Mouse (Mus musculus): ENCODE results near the gene Plxnb1.
A peak's percentile ranks its signal among the peaks of the same experiment; 100 is the strongest.

The Plxnb1 gene

DNA sequence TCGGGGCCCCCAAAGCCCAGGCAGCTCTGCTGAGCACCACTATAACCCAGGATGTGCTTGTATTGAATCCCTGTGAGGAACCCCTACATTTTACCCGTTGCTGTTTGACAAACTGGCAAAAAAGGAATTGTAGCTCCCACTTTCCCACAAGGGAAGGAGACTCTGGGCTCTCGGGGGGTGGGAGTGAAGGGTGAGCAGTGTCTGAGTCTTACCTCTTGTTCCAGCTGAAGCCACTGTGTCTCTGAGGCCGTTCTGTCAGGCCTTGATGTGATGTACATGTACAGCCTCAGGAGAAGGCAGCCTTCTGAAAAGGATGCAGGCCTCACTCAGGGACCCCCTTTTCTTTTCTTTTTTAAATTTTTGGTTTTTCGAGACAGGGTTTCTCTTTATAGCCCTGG is 34.3 kb upstream of the Plxnb1 start:
- no peak for DNase-seq (ENCODE audit: low spot score in 2 of 2)

DNA sequence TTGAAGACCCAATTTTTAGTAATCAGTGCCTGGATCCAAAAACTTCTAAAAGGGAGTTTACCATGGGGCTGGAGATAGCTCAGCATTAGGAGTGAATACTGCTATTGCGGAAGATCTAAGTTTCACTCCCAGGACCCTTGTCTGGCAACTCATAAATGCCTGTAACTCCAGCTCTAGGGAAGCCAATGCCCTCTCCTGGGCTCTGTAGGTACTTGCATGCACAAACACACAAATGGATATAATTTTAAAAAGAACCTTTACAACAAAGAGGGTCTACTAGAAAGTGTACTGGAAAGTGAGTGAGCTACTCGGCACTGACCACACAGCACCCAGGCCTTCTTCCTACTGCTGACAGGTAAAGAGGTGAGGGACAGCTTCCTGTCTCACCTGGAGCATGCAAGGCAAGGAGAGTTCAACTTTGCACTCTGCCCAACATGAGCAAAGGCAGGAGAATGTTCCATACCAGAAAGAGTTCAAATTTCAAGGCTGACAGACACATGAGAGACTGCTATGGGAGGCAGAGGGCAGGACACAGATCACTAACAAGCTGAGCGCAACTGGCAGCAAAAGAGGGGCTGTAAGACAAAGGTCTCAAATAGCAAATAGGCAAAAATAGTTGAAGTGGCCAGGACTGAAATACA is 27.0 kb upstream of the Plxnb1 start:
- no peak for DNase-seq (ENCODE audit: low spot score in 2 of 2)

DNA sequence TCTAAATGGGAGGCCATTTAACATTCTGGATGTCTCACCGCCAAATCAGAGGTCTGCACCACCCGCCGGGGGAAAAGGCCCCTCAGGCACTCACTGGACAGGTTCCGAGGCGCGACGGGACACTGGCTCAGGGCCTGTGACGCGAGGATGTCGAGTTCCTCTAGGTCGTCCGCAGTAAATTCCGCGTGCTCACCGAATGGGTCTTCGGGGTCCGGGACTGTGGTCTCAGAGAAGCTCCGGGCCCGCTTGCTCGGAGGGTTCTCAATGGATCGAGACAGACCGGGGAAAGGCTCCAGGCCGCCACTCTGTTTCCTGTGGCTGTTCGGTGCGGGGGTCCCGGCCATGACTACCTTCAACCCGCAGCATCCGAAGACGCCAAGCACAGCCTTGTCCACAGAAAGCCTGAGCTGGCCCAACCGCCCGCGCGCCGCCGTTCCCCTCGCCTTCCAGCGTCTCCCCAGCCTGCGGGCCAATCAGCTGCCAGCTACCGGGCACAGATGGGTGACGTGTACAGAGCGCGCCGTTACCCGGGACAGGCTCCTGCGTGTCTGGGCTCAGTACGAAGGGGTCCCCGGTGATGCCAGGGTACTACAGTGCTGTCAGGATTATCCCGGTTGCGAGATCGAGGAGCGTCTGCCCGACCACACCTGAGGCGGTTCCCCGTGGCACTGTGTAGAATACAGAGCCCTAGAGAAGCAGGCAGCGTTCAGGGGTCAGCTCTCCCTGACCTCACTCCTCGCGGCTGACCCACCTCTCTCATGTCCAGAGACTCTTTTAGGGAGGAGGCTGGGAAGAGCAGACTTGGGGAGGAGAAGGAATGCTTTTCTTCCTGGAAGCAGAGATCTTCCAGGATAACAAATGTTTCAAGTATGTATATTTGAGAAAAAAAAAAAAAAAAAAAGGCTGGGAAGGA is 21.3 kb upstream of the Plxnb1 start, which contains the start of gene Atrip:
Gene Atrip (minus strand): TSS at position 464 of the 913 bp plus-strand sequence.
- peak; percentile 89 to 91 for DNase-seq (ENCODE audit: low spot score in 2 of 2)

DNA sequence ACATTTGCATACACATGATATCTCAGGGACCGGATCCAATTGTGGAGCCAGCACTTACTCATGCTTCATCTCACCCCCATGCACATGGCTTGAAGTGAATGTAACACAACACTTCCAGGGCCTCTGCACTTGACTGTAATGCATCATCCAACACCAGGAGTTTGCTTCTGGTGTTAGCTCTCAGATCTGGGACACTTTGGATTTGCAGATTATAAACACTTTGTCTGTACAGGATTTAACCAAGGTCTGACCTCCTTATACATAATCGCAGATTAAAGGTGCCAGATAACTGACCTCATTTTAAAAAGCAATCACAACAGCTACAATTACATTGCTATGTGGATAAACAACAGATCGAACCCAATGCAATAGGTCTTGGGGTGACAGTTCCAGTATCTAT is 14.7 kb upstream of the Plxnb1 start:
- DNase-seq (ENCODE audit: low spot score in 2 of 2): no peak

DNA sequence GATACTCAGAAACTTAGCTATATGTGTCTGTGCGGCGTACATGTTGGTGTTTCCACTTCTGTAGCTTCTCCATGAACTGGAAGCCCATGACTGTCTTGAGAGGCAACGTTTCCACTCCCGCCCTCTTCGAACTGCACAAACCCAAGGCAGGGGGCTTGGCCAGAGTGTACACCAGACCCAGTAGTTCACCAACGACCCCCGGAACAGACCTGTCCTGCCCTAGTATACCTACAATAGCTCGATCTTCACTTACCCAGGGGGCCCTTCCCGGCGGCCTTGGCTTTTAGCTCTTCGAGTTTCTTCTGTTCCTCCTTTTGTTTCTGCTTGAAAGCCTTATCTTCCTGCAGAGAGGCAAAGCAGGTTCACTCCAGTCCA is 13.5 kb upstream of the Plxnb1 start:
- DNase-seq (ENCODE audit: low spot score in 2 of 2): no peak

DNA sequence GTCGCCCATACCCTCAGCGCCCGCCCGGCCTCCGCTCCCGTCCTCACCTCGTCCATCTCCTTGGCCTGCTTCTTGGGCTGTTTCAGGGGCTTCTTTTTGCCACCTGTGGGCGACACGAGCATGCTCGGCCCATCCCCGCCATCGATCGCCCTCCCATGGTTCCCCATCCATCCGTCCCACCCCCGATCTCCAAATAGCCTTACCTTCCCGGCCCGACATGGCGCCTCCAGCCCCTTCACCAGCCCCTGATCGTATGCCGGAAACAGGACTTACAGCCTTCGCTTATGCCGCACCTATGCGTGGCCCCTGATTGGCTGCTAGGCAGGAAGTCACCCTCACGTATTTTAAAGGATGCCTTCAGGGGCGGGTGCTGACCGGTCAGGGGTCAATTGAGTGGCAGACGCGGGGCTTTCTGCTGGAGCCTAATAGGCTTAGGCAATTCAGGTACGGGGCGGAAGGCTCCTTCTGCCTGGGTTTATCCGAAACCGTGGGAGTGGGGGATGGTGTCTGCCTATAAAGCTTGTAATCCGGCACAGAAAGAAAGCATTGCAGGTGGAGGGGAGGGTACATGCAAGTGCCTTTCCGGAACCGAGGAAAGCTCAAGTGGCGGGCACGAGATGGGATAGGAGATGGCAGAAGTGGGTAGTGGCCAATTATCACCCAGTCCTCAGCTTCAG is 12.9 kb upstream of the Plxnb1 start, which contains the start of the genes Ccdc51 and Tma7:
Gene Ccdc51 (plus strand): TSS at position 370 of the 677 bp plus-strand sequence.
Gene Tma7 (minus strand): TSS at position 464 of the 677 bp plus-strand sequence.
- DNase-seq (ENCODE audit: low spot score in 2 of 2): peak; percentile 92

DNA sequence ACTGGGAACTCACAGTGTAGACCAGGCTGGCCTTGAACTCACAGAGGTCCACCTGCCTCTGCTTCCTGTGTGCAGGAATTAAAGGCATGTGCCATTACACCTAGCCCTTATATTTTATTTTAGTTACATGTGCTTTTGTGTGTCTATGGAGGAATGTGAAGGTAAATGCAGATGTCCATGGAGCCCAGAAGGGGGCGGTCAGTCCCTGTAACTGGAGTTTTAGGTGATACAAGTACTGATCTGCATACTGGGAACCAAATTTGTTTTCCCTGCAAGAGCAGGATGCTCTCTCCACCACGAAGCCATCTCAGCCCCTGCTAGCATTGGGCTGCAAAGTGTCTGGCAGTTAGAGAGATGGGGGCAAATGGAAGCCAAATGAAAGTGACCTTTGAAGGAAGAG is 10.3 kb upstream of the Plxnb1 start:
- DNase-seq (ENCODE audit: low spot score in 2 of 2): no peak

DNA sequence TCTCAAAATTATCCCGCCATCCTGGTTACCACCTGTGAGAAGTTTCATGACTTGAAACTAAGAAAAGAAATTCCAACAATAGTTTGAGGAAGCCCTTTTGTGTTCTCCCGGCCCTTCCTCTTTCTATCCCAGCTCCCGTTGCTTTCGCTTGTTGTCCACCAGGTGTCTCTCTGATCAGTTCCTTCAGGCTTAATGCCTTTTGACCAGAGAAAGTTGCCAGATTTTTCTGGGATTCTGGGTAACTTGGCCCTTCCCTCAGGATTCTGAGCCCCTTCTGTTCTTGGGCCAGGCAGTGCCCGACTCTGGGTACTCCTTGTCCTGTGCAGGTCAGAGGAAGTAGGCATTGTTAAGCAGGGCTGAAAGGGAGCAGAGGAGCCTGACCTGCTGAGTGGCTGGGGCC is 7.2 kb upstream of the Plxnb1 start:
- DNase-seq (ENCODE audit: low spot score in 2 of 2): no peak

DNA sequence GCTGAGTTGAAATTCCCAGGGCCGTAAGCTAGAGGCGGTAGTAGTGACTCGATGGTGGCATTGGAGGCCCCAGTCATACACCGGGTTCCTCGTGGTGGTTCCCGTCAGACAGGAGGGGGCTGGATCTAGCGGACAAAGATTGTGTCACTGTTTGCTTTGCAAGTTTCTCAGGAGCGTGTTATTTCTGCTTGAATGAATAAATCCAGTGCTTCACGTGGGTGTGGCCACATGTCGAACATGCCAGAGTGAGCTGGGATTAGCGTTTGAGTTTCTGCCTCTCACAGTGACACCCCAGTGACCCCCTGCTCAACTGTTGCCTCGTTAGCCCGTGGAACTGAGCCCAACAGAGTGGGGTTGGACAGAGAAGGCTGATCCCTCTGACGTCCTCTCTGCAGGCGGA is 4.7 kb upstream of the Plxnb1 start:
- DNase-seq (ENCODE audit: low spot score in 2 of 2): no peak

DNA sequence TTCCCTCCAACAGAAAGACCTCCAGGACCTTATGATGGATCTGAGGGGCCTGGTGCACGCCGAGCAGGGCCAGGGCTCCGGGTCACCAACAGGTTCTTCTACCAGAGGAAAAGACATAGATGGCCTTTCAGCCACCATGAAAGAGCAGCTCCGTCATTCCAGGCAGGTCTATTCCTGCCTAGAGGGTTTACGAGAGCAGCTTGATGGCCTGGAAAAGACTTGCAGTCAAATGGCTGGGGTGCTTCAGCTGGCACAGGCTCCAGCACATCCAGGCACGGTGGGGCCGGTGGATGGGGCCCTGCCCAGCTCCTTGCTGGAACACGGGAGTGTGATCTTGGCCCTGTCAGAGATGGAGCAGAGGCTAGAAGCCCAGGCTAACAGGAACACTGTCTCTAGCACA is 3.4 kb upstream of the Plxnb1 start:
- no peak for DNase-seq (ENCODE audit: low spot score in 2 of 2)

DNA sequence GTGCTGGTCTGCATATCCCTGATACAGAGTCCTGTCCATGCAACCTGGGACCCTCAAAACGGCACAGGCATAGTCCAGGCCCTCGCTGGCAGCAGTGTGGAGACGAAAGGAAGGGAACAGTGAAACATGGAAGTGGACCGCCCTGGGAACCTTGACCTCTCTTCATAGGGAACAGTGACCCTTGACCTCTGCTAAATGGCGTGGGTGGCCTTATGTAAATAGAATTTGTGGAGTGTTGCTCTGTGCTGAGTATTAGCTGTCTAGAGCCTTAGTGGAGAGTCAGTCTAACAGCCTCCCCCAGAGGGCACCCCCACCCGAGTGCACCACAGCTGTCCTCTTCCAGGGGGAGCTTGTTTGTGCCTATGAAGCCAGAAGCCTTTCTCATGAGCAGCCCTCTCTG is 2.4 kb upstream of the Plxnb1 start:
- DNase-seq (ENCODE audit: low spot score in 2 of 2): no peak

DNA sequence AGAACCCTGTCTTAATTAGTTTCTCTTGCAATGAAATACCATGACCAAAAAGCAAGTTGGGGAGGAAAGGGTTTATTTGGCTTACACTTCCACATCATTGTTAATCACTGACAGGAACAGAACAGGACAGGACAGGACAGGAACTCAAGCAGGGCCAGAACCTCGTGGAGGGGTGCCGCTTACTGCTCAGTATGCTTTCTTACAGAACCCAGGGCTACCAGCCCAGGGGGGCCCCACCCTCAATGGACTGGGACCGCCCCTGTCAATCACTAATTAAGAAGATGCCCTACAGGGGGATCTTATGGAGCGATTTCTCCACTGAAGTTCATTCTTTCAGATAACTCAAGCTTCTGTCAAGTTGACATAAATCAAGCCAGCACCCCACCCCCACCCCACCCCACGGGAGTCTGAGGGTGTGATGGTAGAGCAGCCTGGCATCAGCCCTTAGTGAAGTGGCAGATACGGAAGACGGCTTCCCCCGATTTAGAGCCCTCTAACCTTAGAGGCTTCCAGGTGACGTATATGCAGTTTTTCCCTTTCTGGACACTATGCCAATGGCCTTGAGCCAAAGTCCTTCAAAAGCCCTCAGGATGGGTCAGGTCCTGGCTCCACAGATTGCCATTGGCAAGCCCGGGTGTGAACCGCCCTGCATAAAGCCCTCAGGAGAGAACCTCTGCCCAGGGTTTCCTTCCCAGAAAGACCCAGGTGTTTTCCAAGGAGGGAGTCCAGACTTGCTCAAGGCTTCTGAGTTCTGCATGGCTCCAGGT is 1.2 kb upstream of the Plxnb1 start:
- no peak for DNase-seq (ENCODE audit: low spot score in 2 of 2)

DNA sequence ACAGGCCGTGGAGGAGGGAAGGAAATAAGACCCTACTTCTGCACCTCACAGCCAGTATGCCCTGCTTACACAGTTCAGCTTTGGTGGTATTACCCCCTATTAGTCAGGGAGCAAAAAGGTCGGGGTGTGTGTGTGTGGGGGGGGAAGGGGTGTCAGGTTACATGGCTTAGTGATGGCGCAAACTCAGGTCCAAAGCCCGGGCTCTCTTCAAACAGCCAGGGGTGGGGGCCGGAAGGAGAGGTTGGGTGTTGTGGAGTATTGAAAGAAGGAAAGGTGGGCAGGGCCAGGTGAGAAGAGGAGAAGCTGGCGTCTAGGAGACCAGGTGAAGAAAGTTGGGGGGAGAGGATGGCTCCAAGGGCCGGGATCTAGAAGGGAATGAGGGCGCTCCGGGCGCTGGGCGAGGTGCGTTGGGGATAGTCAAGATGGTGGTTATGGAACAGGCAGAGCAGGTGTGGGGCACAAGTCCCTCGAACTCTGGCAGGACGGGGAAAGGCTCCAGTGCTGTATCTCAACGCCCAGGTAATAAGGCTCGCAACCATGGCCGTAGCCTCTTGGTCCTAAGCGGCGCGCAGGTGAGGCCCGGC is 544 bp upstream of the Plxnb1 start:
- DNase-seq (ENCODE audit: low spot score in 2 of 2): no peak

DNA sequence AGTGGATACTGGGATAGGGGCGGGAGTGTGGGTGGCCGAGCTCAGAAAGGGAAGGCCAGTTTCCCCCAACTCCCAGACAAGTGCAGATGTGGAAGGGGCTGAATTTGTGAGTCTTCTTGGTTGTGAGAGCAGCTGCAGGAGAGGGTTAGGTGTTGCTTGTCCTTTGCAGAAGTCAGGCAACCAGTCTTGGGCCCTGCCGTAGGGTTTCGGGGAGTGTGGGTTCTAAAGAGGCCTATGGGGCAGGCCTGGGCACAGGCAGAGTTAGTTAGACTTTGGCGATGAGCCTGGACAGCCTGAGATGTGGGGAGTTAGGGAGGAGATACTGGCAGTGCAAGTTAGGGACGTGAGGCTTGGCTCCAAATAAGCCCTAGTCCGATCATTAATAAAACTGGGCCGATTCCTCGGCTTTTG is 1.1 kb downstream of the Plxnb1 start:
- no peak for DNase-seq (ENCODE audit: low spot score in 2 of 2)

DNA sequence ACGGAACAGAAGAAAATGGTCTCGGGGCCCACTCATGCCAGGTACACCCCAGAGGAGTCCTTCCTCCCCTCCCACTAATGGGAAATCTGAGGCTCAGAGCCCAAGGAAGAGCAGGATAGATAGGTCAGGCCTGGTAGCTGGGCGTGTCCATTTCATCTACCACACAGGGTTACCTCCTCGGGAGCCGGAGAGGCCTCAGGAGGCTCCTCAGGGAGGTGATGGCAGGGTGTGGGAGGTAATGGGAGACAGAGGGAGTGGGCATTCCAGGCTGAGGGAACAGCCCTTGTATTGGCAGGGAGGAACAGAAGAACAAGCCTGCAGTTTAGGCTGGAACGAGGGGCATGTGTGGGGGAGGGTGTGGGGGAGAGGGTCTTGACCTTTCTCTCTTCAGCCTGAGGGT is 1.7 kb downstream of the Plxnb1 start:
- DNase-seq (ENCODE audit: low spot score in 2 of 2): no peak

DNA sequence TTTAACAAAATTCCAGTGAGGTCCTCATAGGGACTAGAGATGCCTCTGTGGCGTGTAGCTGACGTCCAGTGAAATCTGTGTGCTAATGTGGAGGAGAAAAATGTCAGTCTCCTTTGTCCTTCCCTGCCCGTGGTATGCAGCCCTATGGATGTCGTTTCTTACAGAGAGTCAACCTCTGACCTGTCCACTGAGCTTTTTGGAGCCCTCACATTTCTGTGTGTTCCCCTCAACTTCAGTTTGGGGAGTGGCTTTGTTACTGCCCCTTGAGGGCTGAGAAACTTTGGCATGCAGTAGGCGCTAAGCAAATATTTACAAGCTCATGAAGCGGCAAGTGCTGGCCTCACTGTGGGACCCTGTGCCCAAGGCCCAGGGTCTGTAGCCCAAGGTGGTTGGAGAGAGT is 2.1 kb downstream of the Plxnb1 start:
- no peak for DNase-seq (ENCODE audit: low spot score in 2 of 2)

DNA sequence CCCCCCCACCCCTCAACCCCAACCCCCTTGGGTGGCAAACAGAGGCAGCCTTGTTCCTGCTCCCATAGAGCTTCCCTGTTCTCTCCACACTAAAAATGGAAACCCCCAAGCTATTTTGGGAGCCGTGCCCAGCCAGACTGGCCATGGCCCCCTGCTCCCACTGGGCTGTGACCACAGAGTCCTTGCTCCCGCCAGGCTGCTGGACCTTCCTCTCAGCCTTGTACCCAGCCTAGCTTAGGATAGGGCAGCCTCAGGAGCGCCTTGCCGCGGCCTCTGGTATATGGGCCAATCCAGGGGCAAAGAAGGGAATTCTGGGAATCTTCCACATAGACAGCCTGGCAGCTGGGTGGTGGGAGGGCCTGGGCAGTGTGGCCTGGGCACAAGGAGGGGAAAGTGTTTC is 2.6 kb downstream of the Plxnb1 start:
- DNase-seq (ENCODE audit: low spot score in 2 of 2): no peak

DNA sequence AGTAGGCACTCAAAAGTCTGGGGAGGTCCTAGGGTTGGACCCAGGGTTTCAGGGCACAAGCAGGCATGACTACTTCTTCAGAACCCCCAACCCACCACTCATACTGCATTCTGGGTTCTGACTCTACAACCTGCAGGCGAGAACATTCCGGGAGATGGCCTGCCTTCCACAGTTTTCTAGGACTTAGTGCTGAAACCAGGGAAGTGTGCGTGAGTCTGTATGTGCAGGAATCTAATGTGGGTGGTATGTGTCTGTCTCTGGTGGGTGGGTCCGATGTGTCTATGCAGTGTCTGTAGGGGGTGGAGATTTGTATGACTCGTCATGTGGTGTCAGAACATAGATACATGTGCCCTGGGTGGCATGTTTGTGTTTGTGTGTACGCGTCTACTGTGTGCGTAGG is 3.2 kb downstream of the Plxnb1 start:
- DNase-seq (ENCODE audit: low spot score in 2 of 2): no peak

DNA sequence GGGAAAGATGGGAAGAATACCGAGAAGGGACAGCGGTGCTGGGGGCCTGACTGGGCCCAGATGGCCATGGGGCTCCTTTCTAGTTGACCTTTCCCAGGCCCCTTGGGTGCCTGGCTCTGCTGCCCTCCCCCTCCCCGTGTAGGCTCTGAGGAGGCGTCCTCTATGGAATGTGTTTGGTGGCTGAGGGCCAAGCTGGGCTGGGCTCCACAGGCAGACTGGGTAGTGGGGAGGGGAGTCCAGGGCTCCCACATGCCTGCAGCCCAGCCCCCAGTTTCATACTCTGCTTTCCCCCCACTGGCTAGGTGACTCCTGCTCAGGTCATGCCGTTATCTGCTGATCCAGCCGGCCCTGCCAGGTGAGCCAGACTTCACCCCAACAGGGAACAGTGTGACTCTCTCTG is 3.8 kb downstream of the Plxnb1 start:
- no peak for DNase-seq (ENCODE audit: low spot score in 2 of 2)

DNA sequence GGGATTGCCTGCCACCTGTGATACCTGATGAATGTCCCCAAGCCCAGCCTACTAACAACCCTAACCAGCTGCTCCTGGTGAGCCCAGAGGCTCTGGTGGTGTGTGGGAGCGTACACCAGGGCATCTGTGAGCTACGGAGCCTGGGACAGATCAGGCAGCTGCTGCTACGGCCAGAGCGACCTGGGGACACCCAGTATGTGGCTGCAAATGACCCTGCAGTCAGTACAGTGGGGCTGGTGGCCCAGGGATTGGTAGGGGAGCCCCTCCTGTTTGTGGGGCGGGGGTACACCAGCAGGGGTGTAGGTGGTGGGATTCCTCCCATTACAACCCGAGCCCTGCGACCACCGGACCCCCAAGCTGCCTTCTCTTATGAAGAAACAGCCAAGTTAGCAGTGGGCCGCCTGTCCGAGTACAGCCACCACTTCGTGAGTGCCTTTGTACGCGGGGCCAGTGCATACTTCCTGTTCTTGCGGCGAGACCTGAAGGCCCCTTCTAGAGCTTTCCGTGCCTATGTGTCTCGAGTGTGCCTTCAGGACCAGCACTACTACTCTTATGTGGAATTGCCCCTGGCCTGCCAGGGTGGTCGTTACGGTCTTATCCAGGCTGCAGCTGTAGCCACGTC is 5.2 kb downstream of the Plxnb1 start:
- DNase-seq (ENCODE audit: low spot score in 2 of 2): no peak

DNA sequence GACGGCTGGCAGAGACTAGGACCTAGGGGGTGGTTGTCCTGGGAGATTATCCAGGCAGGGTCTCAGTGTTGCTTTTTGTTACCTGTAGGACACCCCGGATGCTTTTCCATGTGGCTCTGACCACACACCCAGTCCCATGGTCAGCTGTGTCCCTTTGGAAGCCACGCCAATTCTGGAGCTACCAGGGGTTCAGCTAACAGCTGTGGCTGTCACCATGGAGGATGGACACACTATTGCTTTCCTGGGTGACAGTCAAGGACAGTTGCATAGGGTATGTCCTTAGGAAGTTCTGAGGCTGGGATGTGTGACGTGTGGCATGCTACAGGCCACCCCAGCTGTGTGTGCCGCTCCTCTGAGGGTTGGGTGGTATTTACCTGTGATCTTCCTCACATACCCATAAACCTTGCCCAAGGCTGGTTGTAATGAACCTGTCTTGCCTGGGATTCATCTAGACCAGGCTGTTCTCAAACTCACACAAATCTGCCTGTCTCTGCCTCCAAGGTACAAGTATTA is 6.8 kb downstream of the Plxnb1 start:
- no peak for DNase-seq (ENCODE audit: low spot score in 2 of 2)
